Mouse (Mus musculus) hematopoietic multipotent progenitor cell, adult 10-12 weeks (in vitro differentiated cells): Measurements from ENCODE around the gene Prl4a1. TPM values are rescaled to one million over a fixed set of nuclear protein-coding genes. Genes with fewer than 3 reads are reported as not detected.

Experiments used
- polyA plus RNA-seq: library from polyadenylated mRNA; stranded (reverse); fragments of >175 nt; gene quantifications from 2 replicates; pipeline ENCODE4 v1.2.3, GENCODE M21; 2012; ENCODE audit warnings: low replicate concordance

Gene Prl4a1
- not detected in 2 replicates for polyA plus RNA-seq

DNA sequence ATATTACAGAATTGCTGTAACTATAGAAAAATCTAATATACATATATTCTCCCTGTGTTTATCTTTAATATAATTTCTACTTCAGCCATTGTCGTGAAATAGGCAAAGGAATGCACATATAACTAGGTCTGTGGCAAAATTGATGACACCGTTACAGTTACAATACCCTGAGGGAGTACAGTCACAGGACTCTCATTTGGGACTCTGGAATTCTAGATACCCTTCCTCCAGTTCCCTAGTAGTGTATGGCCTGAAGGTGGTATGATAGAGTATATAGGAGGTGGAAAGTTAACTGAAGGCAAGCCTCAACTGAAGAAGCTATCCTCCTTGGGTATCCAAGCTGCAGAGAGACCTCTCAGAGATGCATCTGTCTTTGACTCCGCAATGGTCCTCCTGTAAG lies at the start of gene Prl4a1:
Gene Prl4a1 (plus strand): TSS at position 301 of the 400 bp plus-strand sequence.

Other genes starting within 250 kb of the Prl4a1 start
- not detected in 2 replicates for gene Prl7c1, start 235.4 kb upstream of the Prl4a1 start, polyA plus RNA-seq
- not detected in 2 replicates for gene Prl2a1, start 214.6 kb upstream of the Prl4a1 start, polyA plus RNA-seq
- not detected in 2 replicates for gene Prl2c1, start 166.9 kb upstream of the Prl4a1 start, polyA plus RNA-seq
- gene Prl5a1, start 126.3 kb downstream of the Prl4a1 start, polyA plus RNA-seq: not detected in 2 replicates
- gene Gm11361, start 241.3 kb downstream of the Prl4a1 start, polyA plus RNA-seq: 10.2 and 374 TPM in 2 replicates